Mouse (Mus musculus) liver, postnatal 0 days (tissue): ENCODE data around the gene Olfr1513. TPM values are rescaled to one million over a fixed set of nuclear protein-coding genes. Genes with fewer than 3 reads are reported as not detected.
A peak's percentile ranks its signal among the peaks of the same experiment; 100 is the strongest.

ENCODE experiments used
- ATAC-seq: fragments of 200-750 bp; cut with Nextera tagmentation; 2 replicates; pipeline ENCODE4 v1.8.0; 2017; ENCODE audit warnings: mild to moderate bottlenecking, moderate library complexity
- DNase-seq: peaks from one replicate; pipeline ENCODE4 v3.0.0-alpha.2; 2016
- H3K27ac ChIP-seq: fragments of 300-500 bp; sonication (generic); 2 replicates; pipeline ENCODE4 v1.5.1; 2014; ENCODE audit warnings: antibody characterized with exemption, moderate library complexity, mild to moderate bottlenecking, low read depth
- H3K27me3 ChIP-seq: fragments of 300-500 bp; sonication (generic); 2 replicates; pipeline ENCODE4 v1.6.1; 2014; ENCODE audit warnings: low read length, control low read depth, mixed read lengths; ENCODE audit not compliant: insufficient read depth
- H3K36me3 ChIP-seq: fragments of 300-500 bp; sonication (generic); replicated peaks from 2 replicates; pipeline ENCODE4 v1.6.1; 2014; ENCODE audit warnings: mild to moderate bottlenecking, control low read depth, low read length, moderate library complexity, mixed read lengths; ENCODE audit not compliant: insufficient read depth
- H3K4me1 ChIP-seq: fragments of 300-500 bp; sonication (generic); 2 replicates; pipeline ENCODE4 v1.6.1; 2014; ENCODE audit warnings: antibody characterized with exemption, mild to moderate bottlenecking, control low read depth; ENCODE audit not compliant: insufficient read depth
- H3K4me2 ChIP-seq: fragments of 300-500 bp; sonication (generic); 2 replicates; pipeline ENCODE4 v1.6.1; 2014; ENCODE audit warnings: low read depth, mild to moderate bottlenecking, low read length, moderate library complexity, mixed read lengths
- H3K4me3 ChIP-seq: fragments of 300-500 bp; sonication (generic); 2 replicates; pipeline ENCODE4 v1.5.1; 2014; ENCODE audit warnings: low read depth, low read length
- H3K9ac ChIP-seq: fragments of 300-500 bp; sonication (generic); replicated peaks from 2 replicates; pipeline ENCODE4 v1.6.1; 2014; ENCODE audit warnings: mild to moderate bottlenecking, moderate library complexity
- H3K9me3 ChIP-seq: fragments of 300-500 bp; sonication (generic); 2 replicates; pipeline ENCODE4 v1.6.1; 2016; ENCODE audit warnings: mild to moderate bottlenecking, control low read depth, low read length, mixed read lengths
- CTCF ChIP-seq: sonication (generic); IDR thresholded peaks from 2 replicates; pipeline ENCODE4 v1.5.1; 2016; ENCODE audit warnings: antibody characterized with exemption, low read depth
- EP300 ChIP-seq: IDR thresholded peaks from 2 replicates; pipeline ENCODE4 v1.6.1; 2016; ENCODE audit warnings: antibody characterized with exemption, low read depth, mild to moderate bottlenecking
- WGBS: fragments of 180-500 bp; shearing (Covaris S2); extraction: QIAGEN DNeasy Blood & Tissue Kit; methylation state at CpG from one replicate; pipeline ENCODE4 v1.1.7; 2014; ENCODE audit not compliant: insufficient replicate concordance; 5-methylcytosine and 5-hydroxymethylcytosine counted together
- polyA plus RNA-seq: library from polyadenylated mRNA; unstranded; fragments of >200 nt; fragmentation: Nextera tagmentation; extraction: Ambion mirVana; gene quantifications from 2 replicates; pipeline ENCODE4 v1.2.1, GENCODE M21; 2015

Olfr1513 gene
- polyA plus RNA-seq, 1 experiment from 2014 or later = not detected

DNA sequence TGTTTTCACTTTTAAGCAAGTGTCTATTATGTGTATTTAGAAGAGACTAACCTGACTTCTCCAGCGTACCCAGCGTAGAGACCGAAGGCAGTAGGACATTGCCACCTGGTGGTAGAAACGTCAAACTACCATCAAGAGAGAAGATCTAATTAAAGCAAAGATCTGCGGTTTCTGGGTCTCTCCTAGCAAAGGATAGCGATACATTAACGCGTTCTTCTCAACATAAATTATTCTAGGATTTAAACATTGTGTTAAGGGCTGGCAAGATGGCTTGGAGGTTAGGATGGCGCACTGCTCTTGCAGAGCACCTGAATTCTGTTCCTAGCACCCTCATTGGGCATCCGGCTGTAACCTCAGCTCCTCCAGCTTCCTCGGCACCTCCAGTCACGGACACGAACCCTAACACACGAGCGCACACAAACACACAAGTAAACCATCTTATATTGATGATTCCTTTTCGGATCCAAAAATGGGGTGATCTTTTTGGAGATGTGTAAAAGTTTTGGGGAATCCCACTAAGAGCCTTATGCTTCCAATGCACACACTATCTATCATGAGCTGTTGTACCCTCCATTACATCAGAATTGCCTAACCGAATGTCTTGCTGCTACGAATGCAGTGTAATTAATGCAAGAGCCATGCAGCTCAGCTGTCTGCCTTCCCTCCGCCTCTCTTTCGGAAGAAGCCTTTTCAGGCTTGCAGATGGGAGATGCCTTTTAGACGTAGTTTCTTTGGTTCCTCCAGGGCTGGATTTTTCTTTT, 17.3 kb downstream of the Olfr1513 start:
- no peaks in the 10 kb centered on the region for H3K9me3 ChIP-seq
- ATAC-seq (peak; percentile 33; the same call in 1 of the 2 replicates), DNase-seq (peak; percentile 46)
- H3K4me3 ChIP-seq = no peak overlapping the region
- no peak overlapping the region for H3K9ac ChIP-seq
- no peaks in the 10 kb centered on the region for H3K36me3 ChIP-seq
- H3K4me1 ChIP-seq = no peaks in the 10 kb centered on the region
- H3K27ac ChIP-seq = no peak overlapping the region
- H3K4me2 ChIP-seq = no peak overlapping the region
- WGBS = 27% methylated on average over 21 of the region's 21 CpGs
- H3K27me3 ChIP-seq = peaks cover 4% of the 10 kb centered on the region; the same call in 1 of the 2 replicates
- peak; percentile 96 for TF ChIP-seq CTCF
- no peak for TF ChIP-seq EP300

- H3K9me3 ChIP-seq = no peaks in the 10 kb centered on the region
- 90% methylated on average over 3 of the region's 3 CpGs for WGBS
- no peak overlapping the region for H3K4me3 ChIP-seq
- peaks cover 34% of the 10 kb centered on the region for H3K27me3 ChIP-seq
- H3K27ac ChIP-seq = no peak overlapping the region
- DNase-seq (no peak), ATAC-seq (no peak)
- H3K9ac ChIP-seq = no peak overlapping the region
- H3K4me2 ChIP-seq = no peak overlapping the region
- H3K4me1 ChIP-seq = no peaks in the 10 kb centered on the region
- TF ChIP-seq CTCF (no peak), EP300 (no peak)
- no peaks in the 10 kb centered on the region for H3K36me3 ChIP-seq
Measured at GRCm38 (mm10) chr14:52332171-52332570, 24.0 kb downstream of the Olfr1513 start.

- Histone ChIP-seq H3K27me3 (peaks cover 38% of the 10 kb centered on the region), H3K4me2 (no peak overlapping the region), H3K36me3 (no peaks in the 10 kb centered on the region), H3K27ac (no peak overlapping the region), H3K4me1 (no peaks in the 10 kb centered on the region), H3K9ac (no peak overlapping the region), H3K9me3 (no peaks in the 10 kb centered on the region), H3K4me3 (no peak overlapping the region)
- TF ChIP-seq CTCF = no peak
- TF ChIP-seq EP300 = no peak
- ATAC-seq = no peak
- no peak for DNase-seq
- WGBS = 35% methylated on average over 4 of the region's 4 CpGs
Measured at GRCm38 (mm10) chr14:52331069-52331750, 25.0 kb downstream of the Olfr1513 start.

- Histone ChIP-seq H3K36me3 (no peaks in the 10 kb centered on the region), H3K4me3 (peak within 1 kb of the TSS; percentile 24), H3K4me1 (no peaks in the 10 kb centered on the region), H3K9ac (no peak within 1 kb of the TSS; the same call in 1 of the 2 replicates), H3K9me3 (no peaks in the 10 kb centered on the region), H3K27ac (no peak within 1 kb of the TSS), H3K27me3 (peaks cover 50% of the 10 kb centered on the region), H3K4me2 (peak within 1 kb of the TSS; percentile 62)
- DNase-seq = no peak
- ATAC-seq = no peak
- WGBS = 5% methylated on average over 26 of the region's 26 CpGs
- TF ChIP-seq CTCF = no peak
- TF ChIP-seq EP300 = no peak
Measured at GRCm38 (mm10) chr14:52327910-52328812, 28.0 kb downstream of the Olfr1513 start, which contains the start of gene Sall2. Gene Sall2, minus strand, starts transcription at chr14:52328762.

GRCm38 (mm10) chr14:52327375-52327901, 28.8 kb downstream of the Olfr1513 start:
- Histone ChIP-seq H3K4me2 (peak overlapping the region; percentile 62), H3K36me3 (no peaks in the 10 kb centered on the region), H3K9me3 (no peaks in the 10 kb centered on the region), H3K4me3 (peak overlapping the region; percentile 24; the same call in 1 of the 2 replicates), H3K27ac (no peak overlapping the region), H3K27me3 (peaks cover 50% of the 10 kb centered on the region), H3K4me1 (no peaks in the 10 kb centered on the region), H3K9ac (no peak overlapping the region)
- no peak for DNase-seq
- no peak for TF ChIP-seq CTCF
- TF ChIP-seq EP300 = no peak
- no peak for ATAC-seq
- 4% methylated on average over 14 of the region's 14 CpGs for WGBS
